Mouse (Mus musculus) CH12.LX (cell line): ENCODE results near the gene Znrf3. TPM values are rescaled to one million over a fixed set of nuclear protein-coding genes. Genes with fewer than 3 reads are reported as not detected.
A peak's percentile ranks its signal among the peaks of the same experiment; 100 is the strongest.

Source experiments
- DNase-seq: peaks from one replicate; pipeline ENCODE4 v3.0.0-alpha.2; 2013; ENCODE audit errors: extremely low read depth
- H3K27ac ChIP-seq: 2 replicates; pipeline ENCODE4 v1.5.1; 2012; ENCODE audit warnings: low read depth, mild to moderate bottlenecking, control low read depth, moderate library complexity; ENCODE audit not compliant: insufficient read depth
- H3K27me3 ChIP-seq: replicated peaks from 2 replicates; pipeline ENCODE3; 2012; ENCODE audit warnings: inconsistent platforms
- H3K36me3 ChIP-seq, 2 experiments: replicated peaks in 1 of 2; 2 replicates each; pipeline versions ENCODE3 to v1.6.1; 2012; ENCODE audit warnings: inconsistent platforms in 1 of 2, low read length in 1 of 2, mild to moderate bottlenecking in 1 of 2, mixed read lengths in 1 of 2, moderate library complexity in 1 of 2; ENCODE audit not compliant: control insufficient read depth in 1 of 2, insufficient read depth in 1 of 2
- H3K4me1 ChIP-seq, 2 experiments: 2 replicates each; pipeline ENCODE4 v1.6.1; 2012; ENCODE audit warnings: inconsistent platforms in 1 of 2, moderate library complexity in 1 of 2; ENCODE audit not compliant: insufficient read depth in 2 of 2, control insufficient read depth in 1 of 2
- H3K4me2 ChIP-seq: 2 replicates; pipeline ENCODE4 v1.6.1; 2012; ENCODE audit warnings: low read depth, mild to moderate bottlenecking, control low read depth; ENCODE audit not compliant: poor library complexity, insufficient read depth, severe bottlenecking
- H3K4me3 ChIP-seq, 3 experiments: fragments of 150-350 bp in 1 of 3; sonication (generic) in 1 of 3; replicated peaks in 1 of 3; 2 replicates each; pipeline versions ENCODE3 to v1.5.1; 2011 to 2012; ENCODE audit warnings: low read depth in 2 of 3, low read length in 2 of 3, mild to moderate bottlenecking in 2 of 3, moderate library complexity in 2 of 3, control low read depth in 1 of 3, improper control_type of control experiment in 1 of 3, inconsistent platforms in 1 of 3, mixed read lengths in 1 of 3; ENCODE audit not compliant: poor library complexity in 1 of 3
- H3K79me2 ChIP-seq: replicated peaks from 2 replicates; pipeline ENCODE4 v1.6.1; 2012; ENCODE audit warnings: mild to moderate bottlenecking, moderate library complexity; ENCODE audit not compliant: control insufficient read depth, poor library complexity, insufficient read depth, severe bottlenecking; ENCODE audit errors: extremely low read depth
- H3K9ac ChIP-seq: 2 replicates; pipeline ENCODE4 v1.6.1; 2012; ENCODE audit warnings: low read depth, mild to moderate bottlenecking, control low read depth, moderate library complexity; ENCODE audit not compliant: insufficient read depth
- H3K9me3 ChIP-seq: replicated peaks from 2 replicates; pipeline ENCODE3; 2012; ENCODE audit warnings: low read length, inconsistent platforms, mixed read lengths
- BHLHE40 ChIP-seq: IDR thresholded peaks from 2 replicates; pipeline ENCODE4 v1.6.1; 2011; ENCODE audit warnings: mild to moderate bottlenecking, low read depth, low read length, improper control_type of control experiment
- ELF1 ChIP-seq: IDR thresholded peaks from 2 replicates; pipeline ENCODE4 v1.6.1; 2014; ENCODE audit warnings: low read depth, mild to moderate bottlenecking, inconsistent platforms, low read length, improper control_type of control experiment
- ETS1 ChIP-seq: conservative IDR thresholded peaks from 2 replicates; pipeline ENCODE4 v1.6.1; 2012; ENCODE audit warnings: low read depth, mild to moderate bottlenecking, inconsistent platforms, low read length, improper control_type of control experiment, moderate library complexity
- GABPA ChIP-seq: IDR thresholded peaks from 2 replicates; pipeline ENCODE4 v1.6.1; 2012; ENCODE audit warnings: low read depth, low read length, improper control_type of control experiment, inconsistent platforms; ENCODE audit not compliant: insufficient replicate concordance
- HCFC1 ChIP-seq: IDR thresholded peaks from 2 replicates; pipeline ENCODE4 v1.6.1; 2012; ENCODE audit warnings: low read depth, mild to moderate bottlenecking, inconsistent platforms, low read length, improper control_type of control experiment
- JUN ChIP-seq: IDR thresholded peaks from 2 replicates; pipeline ENCODE4 v1.6.1; 2011; ENCODE audit warnings: low read depth, mild to moderate bottlenecking, low read length, improper control_type of control experiment, moderate library complexity; ENCODE audit not compliant: insufficient read depth
- JUND ChIP-seq: conservative IDR thresholded peaks from 2 replicates; pipeline ENCODE4 v1.6.1; 2011; ENCODE audit warnings: low read depth, low read length, improper control_type of control experiment
- KAT2A ChIP-seq: IDR thresholded peaks from 2 replicates; pipeline ENCODE4 v1.6.1; 2012; ENCODE audit warnings: low read length, improper control_type of control experiment, inconsistent platforms; ENCODE audit not compliant: insufficient replicate concordance
- MAX ChIP-seq: IDR thresholded peaks from 2 replicates; pipeline ENCODE4 v1.6.1; 2011; ENCODE audit warnings: low read length, improper control_type of control experiment
- MXI1 ChIP-seq: IDR thresholded peaks from 2 replicates; pipeline ENCODE4 v1.6.1; 2011; ENCODE audit warnings: mild to moderate bottlenecking, low read depth, low read length, improper control_type of control experiment
- NELFE ChIP-seq: IDR thresholded peaks from 2 replicates; pipeline ENCODE4 v1.6.1; 2011; ENCODE audit warnings: low read depth, low read length, improper control_type of control experiment
- NRF1 ChIP-seq: IDR thresholded peaks from 2 replicates; pipeline ENCODE4 v1.6.1; 2014; ENCODE audit warnings: low read depth, mild to moderate bottlenecking, inconsistent platforms, low read length, improper control_type of control experiment, moderate library complexity
- PAX5 ChIP-seq: IDR thresholded peaks from 2 replicates; pipeline ENCODE4 v1.6.1; 2012; ENCODE audit warnings: low read length, inconsistent platforms, mixed read lengths
- POLR2AphosphoS2 ChIP-seq: IDR thresholded peaks from 2 replicates; pipeline ENCODE4 v1.6.1; 2011; ENCODE audit warnings: low read depth, low read length, improper control_type of control experiment
- RAD21 ChIP-seq: IDR thresholded peaks from 2 replicates; pipeline ENCODE4 v1.6.1; 2011; ENCODE audit warnings: low read depth, mild to moderate bottlenecking, low read length, improper control_type of control experiment, moderate library complexity
- SIN3A ChIP-seq: IDR thresholded peaks from 2 replicates; pipeline ENCODE4 v1.6.1; 2012; ENCODE audit warnings: low read length, improper control_type of control experiment, inconsistent platforms
- TCF12 ChIP-seq: IDR thresholded peaks from 2 replicates; pipeline ENCODE4 v1.6.1; 2014; ENCODE audit warnings: low read depth, mild to moderate bottlenecking, inconsistent platforms, low read length, improper control_type of control experiment
- ZC3H11A ChIP-seq: IDR thresholded peaks from 2 replicates; pipeline ENCODE4 v1.6.1; 2012; ENCODE audit warnings: low read depth, mild to moderate bottlenecking, inconsistent platforms, low read length, improper control_type of control experiment
- ZMIZ1 ChIP-seq: IDR thresholded peaks from 2 replicates; pipeline ENCODE4 v1.6.1; 2012; ENCODE audit warnings: low read depth, mild to moderate bottlenecking, inconsistent platforms, low read length, improper control_type of control experiment
- ZNF384 ChIP-seq: IDR thresholded peaks from 2 replicates; pipeline ENCODE4 v1.6.1; 2012; ENCODE audit warnings: low read depth, low read length, improper control_type of control experiment, inconsistent platforms
- dilution Hi-C: fragments of 300-500 bp; cut with MboI; formaldehyde crosslinking; loops from 2 replicates; pipeline ENCODE4 v1.14.3; 2020; ENCODE audit warnings: low sequenced_read_pairs; ENCODE audit not compliant: extremely low pct_unique_long_range_greater_than_20kb, extremely low pct_ligation_motif_present
- in situ Hi-C: fragments of 300-500 bp; cut with MboI; formaldehyde crosslinking; loops from 3 replicates; pipeline ENCODE4 v1.14.3; 2019; ENCODE audit warnings: low sequenced_read_pairs, low pct_ligation_motif_present, low pct_unique_long_range_greater_than_20kb, mixed read lengths
- polyA plus RNA-seq: library from polyadenylated mRNA; unstranded; fragments of >175 nt; gene quantifications from 2 replicates; pipeline ENCODE4 v1.2.1, GENCODE M21; 2012; ENCODE audit warnings: low read depth; ENCODE audit not compliant: insufficient read length
- total RNA-seq, 2 experiments: library from RNA; depleted of rRNA; stranded (reverse); fragments of 300-350 nt in 1 of 2; fragments of >200 nt in 1 of 2; gene quantifications; 2 replicates each; pipeline ENCODE4 v1.2.3; 2012 to 2014

Znrf3 gene
- total and polyA plus RNA-seq, 3 experiments, result 1.1 to 2.7 (median 1.3) TPM

GRCm38 (mm10) chr11:5398301-5399053 lies 46.2 kb downstream of the Znrf3 start:
- dilution Hi-C loops, result no loop called here
- H3K4me2 ChIP-seq, result no peak overlapping the region
- no peaks in the 10 kb centered on the region for H3K36me3 ChIP-seq
- H3K9ac ChIP-seq, result no peak overlapping the region
- H3K27ac ChIP-seq, result no peak overlapping the region
- TF ChIP-seq MXI1, result no peak
- TF ChIP-seq ZNF384, result peak; percentile 58
- TF ChIP-seq, all 38 proteins: peak for 1
- H3K79me2 ChIP-seq, result no peaks in the 10 kb centered on the region
- peaks cover 2 to 47% of the 10 kb centered on the region in 2 experiments; a peak in 2 of 4 replicates for H3K4me1 ChIP-seq
- no peaks in the 10 kb centered on the region for H3K9me3 ChIP-seq
- in situ Hi-C loops, result no loop called here
- DNase-seq, result peak; percentile 52
- no peaks in the 10 kb centered on the region for H3K27me3 ChIP-seq
- no peak overlapping the region for H3K4me3 ChIP-seq

- Histone ChIP-seq H3K4me3 (no peak overlapping the region), H3K36me3 (no peaks in the 10 kb centered on the region), H3K79me2 (no peaks in the 10 kb centered on the region), H3K9ac (no peak overlapping the region), H3K27me3 (no peaks in the 10 kb centered on the region), H3K9me3 (no peaks in the 10 kb centered on the region), H3K4me2 (no peak overlapping the region), H3K27ac (no peak overlapping the region), H3K4me1 (no peaks in the 10 kb centered on the region)
- in situ Hi-C loops (no loop called here), dilution Hi-C loops (no loop called here)
- TF ChIP-seq POLR2AphosphoS2, result no peak
- TF ChIP-seq NELFE, result no peak
- no peak for TF ChIP-seq BHLHE40
- TF ChIP-seq PAX5, result no peak
- no peak for TF ChIP-seq JUN
- no peak for TF ChIP-seq KAT2A
- TF ChIP-seq ZNF384, result no peak
- no peak for TF ChIP-seq RAD21
- no peak for TF ChIP-seq HCFC1
- no peak for TF ChIP-seq ZC3H11A
- no peak for TF ChIP-seq ZMIZ1
- TF ChIP-seq ELF1, result no peak
- TF ChIP-seq TCF12, result no peak
- no peak for TF ChIP-seq GABPA
- TF ChIP-seq MAX, result no peak
- no peak for TF ChIP-seq NRF1
- TF ChIP-seq JUND, result no peak
- TF ChIP-seq ETS1, result no peak
- no peak for TF ChIP-seq SIN3A
- no peak for DNase-seq
These were observed 53.4 kb downstream of the Znrf3 start for GRCm38 (mm10) chr11:5390969-5391831.
